Mouse (Mus musculus) lung, embryonic 15.5 days (tissue): ENCODE measurements around the gene Olfr1212. TPM values are rescaled to one million over a fixed set of nuclear protein-coding genes. Genes with fewer than 3 reads are reported as not detected.

Experiments
- ATAC-seq: fragments of 200-750 bp; cut with Nextera tagmentation; 2 replicates; pipeline ENCODE4 v1.8.0; 2017; ENCODE audit warnings: moderate number of reproducible peaks, borderline replicate concordance; ENCODE audit not compliant: low FRiP score, low TSS enrichment; ENCODE audit errors: extremely low read depth
- H3K27ac ChIP-seq: fragments of 300-500 bp; sonication (generic); 2 replicates; pipeline ENCODE4 v1.5.1; 2015; ENCODE audit warnings: moderate library complexity, mild to moderate bottlenecking, inconsistent platforms
- H3K27me3 ChIP-seq: fragments of 300-500 bp; sonication (generic); 2 replicates; pipeline ENCODE4 v1.6.1; 2015; ENCODE audit warnings: inconsistent platforms
- H3K36me3 ChIP-seq: fragments of 300-500 bp; sonication (generic); 2 replicates; pipeline ENCODE4 v1.6.1; 2015; ENCODE audit warnings: inconsistent platforms
- H3K4me1 ChIP-seq: fragments of 300-500 bp; sonication (generic); 2 replicates; pipeline ENCODE4 v1.6.1; 2015; ENCODE audit warnings: inconsistent platforms
- H3K4me2 ChIP-seq: fragments of 300-500 bp; sonication (generic); 2 replicates; pipeline ENCODE4 v1.6.1; 2015; ENCODE audit warnings: inconsistent platforms, mild to moderate bottlenecking, moderate library complexity
- H3K4me3 ChIP-seq: fragments of 300-500 bp; sonication (generic); 2 replicates; pipeline ENCODE4 v1.5.1; 2015; ENCODE audit warnings: mild to moderate bottlenecking, inconsistent platforms
- H3K9ac ChIP-seq: fragments of 300-500 bp; sonication (generic); 2 replicates; pipeline ENCODE4 v1.6.1; 2015; ENCODE audit warnings: inconsistent platforms
- H3K9me3 ChIP-seq: fragments of 300-500 bp; sonication (generic); 2 replicates; pipeline ENCODE4 v1.6.1; 2016; ENCODE audit warnings: inconsistent platforms
- WGBS: fragments of 180-500 bp; shearing (Covaris S2); methylation state at CpG from one replicate; pipeline ENCODE4 v1.1.7; 2015; 5-methylcytosine and 5-hydroxymethylcytosine counted together
- polyA plus RNA-seq: library from polyadenylated mRNA; unstranded; fragments of >200 nt; fragmentation: Nextera tagmentation; extraction: Ambion mirVana; gene quantifications from 2 replicates; pipeline ENCODE4 v1.2.1, GENCODE M21; 2015

The Olfr1212 gene
- not detected in 2 replicates for polyA plus RNA-seq

DNA sequence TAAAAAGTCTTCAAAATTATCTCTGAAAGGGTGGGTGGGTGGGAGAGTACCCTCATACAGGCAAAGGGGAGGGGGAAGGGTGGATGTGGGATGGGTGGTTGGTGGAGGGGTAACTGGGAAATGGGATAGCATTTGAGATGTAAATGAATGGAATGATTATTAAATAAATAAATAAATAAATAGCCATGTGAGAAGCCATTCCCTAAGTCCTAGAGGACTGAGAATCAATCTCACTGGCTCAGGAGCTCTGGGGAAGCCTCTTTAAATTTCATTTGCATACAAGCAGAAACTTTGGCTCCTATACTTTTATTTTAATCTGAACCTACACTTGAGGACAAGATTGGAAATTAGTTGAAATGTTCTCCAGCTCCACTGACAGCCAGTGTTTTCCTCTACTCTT, at the start of gene Olfr1212:
Gene Olfr1212 (plus strand): TSS at position 301 of the 400 bp plus-strand sequence.
- ATAC-seq, result no peak

DNA sequence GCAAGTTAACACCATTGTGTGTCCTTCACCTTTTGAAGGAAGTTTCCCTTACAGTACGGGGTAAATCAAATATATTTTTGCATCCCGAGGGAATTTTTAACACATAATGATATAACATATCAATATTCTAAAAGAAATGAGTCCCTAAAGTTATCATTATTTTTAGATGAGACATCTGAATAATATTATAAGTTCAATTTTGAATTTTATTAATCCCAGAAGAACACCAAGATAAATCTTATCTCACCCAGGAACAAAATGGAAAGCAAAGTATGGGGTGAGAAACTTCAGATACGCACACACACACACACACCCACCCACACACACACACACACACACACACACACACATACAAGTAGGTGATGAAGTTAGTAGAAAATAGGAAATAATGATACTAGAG, 38.7 kb upstream of the Olfr1212 start, which contains the start of gene Olfr1209:
Gene Olfr1209 (minus strand): TSS at position 101 of the 400 bp plus-strand sequence.
- Histone ChIP-seq H3K27ac (no peak within 1 kb of the TSS), H3K4me3 (no peak within 1 kb of the TSS), H3K9me3 (no peaks in the 10 kb centered on the region), H3K27me3 (no peaks in the 10 kb centered on the region), H3K4me2 (no peak within 1 kb of the TSS), H3K9ac (no peak within 1 kb of the TSS), H3K4me1 (no peaks in the 10 kb centered on the region), H3K36me3 (no peaks in the 10 kb centered on the region)
- no peak for ATAC-seq
- 85% methylated on average over 3 of the region's 3 CpGs for WGBS

More for the DNA sequence above, at the start of gene Olfr1212:
- H3K4me2 ChIP-seq, result no peak within 1 kb of the TSS
- H3K27me3 ChIP-seq, result no peaks in the 10 kb centered on the region
- H3K27ac ChIP-seq, result no peak within 1 kb of the TSS
- no peak within 1 kb of the TSS for H3K4me3 ChIP-seq
- no peak within 1 kb of the TSS for H3K9ac ChIP-seq
- no peaks in the 10 kb centered on the region for H3K9me3 ChIP-seq
- H3K4me1 ChIP-seq, result no peaks in the 10 kb centered on the region
- no peaks in the 10 kb centered on the region for H3K36me3 ChIP-seq

DNA sequence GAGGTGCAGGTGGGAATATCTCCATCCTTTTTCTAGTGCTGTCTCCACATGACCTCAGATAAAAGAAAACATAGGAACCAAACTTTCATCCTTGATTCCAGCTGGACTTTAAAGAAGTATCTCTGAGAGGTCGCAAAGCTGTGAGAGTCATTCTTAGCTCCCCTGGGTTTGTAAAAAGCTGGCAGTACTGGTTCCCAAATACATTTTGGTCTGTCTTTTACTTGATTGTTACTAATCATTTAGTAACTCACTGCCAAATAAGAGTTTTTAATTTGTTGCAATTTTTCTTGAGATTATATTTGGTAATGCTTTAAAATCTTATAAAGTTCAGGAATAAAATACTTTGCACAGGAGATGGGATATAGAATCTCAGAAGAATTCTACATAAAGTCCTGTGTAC, 15.8 kb upstream of the Olfr1212 start, which contains the start of gene Olfr1211:
Gene Olfr1211 (minus strand): TSS at position 101 of the 400 bp plus-strand sequence.
- Histone ChIP-seq H3K27me3 (no peaks in the 10 kb centered on the region), H3K4me2 (no peak within 1 kb of the TSS), H3K36me3 (no peaks in the 10 kb centered on the region), H3K4me3 (no peak within 1 kb of the TSS), H3K9me3 (no peaks in the 10 kb centered on the region), H3K27ac (no peak within 1 kb of the TSS), H3K9ac (no peak within 1 kb of the TSS), H3K4me1 (no peaks in the 10 kb centered on the region)
- no peak for ATAC-seq
- WGBS, result 82% methylated on average over 1 of the region's 1 CpGs

DNA sequence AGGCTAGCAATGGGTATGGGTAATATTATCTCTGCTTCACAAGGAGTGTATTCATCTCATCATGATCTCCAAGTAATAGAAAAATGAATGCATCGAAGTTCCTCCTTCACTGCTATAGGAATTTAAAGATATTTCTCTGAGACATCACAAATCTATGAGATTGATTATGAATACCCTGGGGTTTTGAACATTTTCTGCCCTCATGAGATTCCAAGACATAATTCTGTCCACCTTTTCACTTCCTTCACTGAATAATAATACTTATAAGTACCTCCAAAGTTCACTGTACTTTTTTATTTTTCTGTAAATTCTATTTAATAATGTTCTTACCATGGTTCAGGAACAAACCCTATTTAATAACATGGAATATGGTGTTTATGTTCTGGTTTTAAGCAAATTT, 26.4 kb downstream of the Olfr1212 start, which contains the start of gene Gm13762:
Gene Gm13762 (minus strand): TSS at position 101 of the 400 bp plus-strand sequence.
- Histone ChIP-seq H3K9ac (no peak within 1 kb of the TSS), H3K4me1 (no peaks in the 10 kb centered on the region), H3K4me3 (no peak within 1 kb of the TSS), H3K4me2 (no peak within 1 kb of the TSS), H3K27me3 (no peaks in the 10 kb centered on the region), H3K9me3 (no peaks in the 10 kb centered on the region), H3K27ac (no peak within 1 kb of the TSS), H3K36me3 (no peaks in the 10 kb centered on the region)
- no peak for ATAC-seq
- 76% methylated on average over 1 of the region's 1 CpGs for WGBS

DNA sequence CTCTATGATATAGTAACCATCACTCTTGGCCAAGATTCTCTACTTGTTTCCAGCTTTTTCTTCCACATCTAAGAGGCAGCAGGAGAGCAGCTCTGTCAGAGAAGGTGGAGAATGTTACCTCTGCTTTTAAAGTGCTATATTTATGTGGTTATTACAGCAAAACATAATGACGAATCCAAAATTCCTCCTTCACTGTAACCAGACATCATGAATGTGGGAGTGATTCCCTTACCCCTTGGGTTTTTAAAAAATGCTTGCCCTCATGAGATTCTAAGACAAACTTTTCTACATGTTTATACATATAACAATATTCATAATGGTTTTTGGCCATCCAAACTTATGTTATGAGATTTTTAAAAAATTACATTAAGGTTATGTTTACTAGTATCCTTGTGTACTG, 38.8 kb downstream of the Olfr1212 start, which contains the start of gene Olfr1214:
Gene Olfr1214 (minus strand): TSS at position 101 of the 400 bp plus-strand sequence.
- no peak for ATAC-seq
- H3K4me2 ChIP-seq, result no peak within 1 kb of the TSS
- H3K27ac ChIP-seq, result no peak within 1 kb of the TSS
- no peak within 1 kb of the TSS for H3K4me3 ChIP-seq
- WGBS, result 89% methylated on average over 1 of the region's 1 CpGs
- no peaks in the 10 kb centered on the region for H3K36me3 ChIP-seq
- no peaks in the 10 kb centered on the region for H3K4me1 ChIP-seq
- no peak within 1 kb of the TSS for H3K9ac ChIP-seq
- no peaks in the 10 kb centered on the region for H3K9me3 ChIP-seq
- no peaks in the 10 kb centered on the region for H3K27me3 ChIP-seq

DNA sequence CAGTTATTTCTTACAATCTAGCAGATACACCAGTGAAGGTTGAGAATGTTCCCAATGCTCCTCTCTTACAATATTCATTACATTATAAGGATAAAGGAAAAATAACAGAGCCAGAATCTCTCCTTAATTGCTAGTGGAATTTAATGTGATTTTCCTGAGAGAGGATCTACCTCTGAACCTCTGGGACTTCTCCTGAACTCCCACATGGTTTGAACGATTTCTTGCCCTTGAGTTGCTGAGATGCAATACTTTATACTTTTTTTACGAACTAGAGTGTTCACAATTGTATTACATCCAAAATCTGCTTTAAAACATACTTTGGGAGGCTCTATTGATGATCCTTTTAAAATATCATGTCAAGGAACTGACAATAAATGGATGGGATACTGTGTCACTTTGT, 53.1 kb downstream of the Olfr1212 start, which contains the start of gene Olfr1215:
Gene Olfr1215 (minus strand): TSS at position 101 of the 400 bp plus-strand sequence.
- no peak within 1 kb of the TSS for H3K27ac ChIP-seq
- no peaks in the 10 kb centered on the region for H3K4me1 ChIP-seq
- ATAC-seq, result no peak
- no peak within 1 kb of the TSS for H3K4me3 ChIP-seq
- WGBS, result 57% methylated on average over 2 of the region's 2 CpGs
- no peak within 1 kb of the TSS for H3K9ac ChIP-seq
- H3K9me3 ChIP-seq, result no peaks in the 10 kb centered on the region
- no peak within 1 kb of the TSS for H3K4me2 ChIP-seq
- no peaks in the 10 kb centered on the region for H3K27me3 ChIP-seq
- no peaks in the 10 kb centered on the region for H3K36me3 ChIP-seq

Other genes with a start within 250 kb of the Olfr1212 start
- gene Olfr1196, start 249.4 kb upstream of the Olfr1212 start, polyA plus RNA-seq, result not detected in 2 replicates
- not detected in 2 replicates for gene Olfr1197, start 221.6 kb upstream of the Olfr1212 start, polyA plus RNA-seq
- not detected in 2 replicates for gene Olfr1198, start 202.6 kb upstream of the Olfr1212 start, polyA plus RNA-seq
- gene Olfr1199, start 193.5 kb upstream of the Olfr1212 start, polyA plus RNA-seq, result not detected in 2 replicates
- not detected in 2 replicates for gene Olfr1200, start 183.5 kb upstream of the Olfr1212 start, polyA plus RNA-seq
- gene Olfr1201, start 160.9 kb upstream of the Olfr1212 start, polyA plus RNA-seq, result not detected in 2 replicates
- gene Olfr1202, start 139.5 kb upstream of the Olfr1212 start, polyA plus RNA-seq, result not detected in 2 replicates
- gene Olfr1205, start 124.2 kb upstream of the Olfr1212 start, polyA plus RNA-seq, result not detected in 2 replicates
- not detected in 2 replicates for gene Olfr1204, start 104.7 kb upstream of the Olfr1212 start, polyA plus RNA-seq
- not detected in 2 replicates for gene Olfr1206, start 90.7 kb upstream of the Olfr1212 start, polyA plus RNA-seq
- gene Olfr1208, start 51.7 kb upstream of the Olfr1212 start, polyA plus RNA-seq, result not detected in 2 replicates
- not detected in 2 replicates for gene Olfr1209, start 38.8 kb upstream of the Olfr1212 start, polyA plus RNA-seq
- gene Olfr1211, start 15.9 kb upstream of the Olfr1212 start, polyA plus RNA-seq, result not detected in 2 replicates
- gene Gm13762, start 26.3 kb downstream of the Olfr1212 start, polyA plus RNA-seq, result not detected in 2 replicates
- not detected in 2 replicates for gene Olfr1214, start 38.7 kb downstream of the Olfr1212 start, polyA plus RNA-seq
- not detected in 2 replicates for gene Olfr1215, start 53.0 kb downstream of the Olfr1212 start, polyA plus RNA-seq
- gene Olfr1216, start 64.4 kb downstream of the Olfr1212 start, polyA plus RNA-seq, result not detected in 2 replicates
- not detected in 2 replicates for gene Olfr1217, start 78.1 kb downstream of the Olfr1212 start, polyA plus RNA-seq
- gene Olfr1218, start 107.2 kb downstream of the Olfr1212 start, polyA plus RNA-seq, result not detected in 2 replicates
- gene Olfr1219, start 129.5 kb downstream of the Olfr1212 start, polyA plus RNA-seq, result not detected in 2 replicates
- not detected in 2 replicates for gene Olfr1220, start 152.9 kb downstream of the Olfr1212 start, polyA plus RNA-seq
- gene Olfr1221, start 163.3 kb downstream of the Olfr1212 start, polyA plus RNA-seq, result not detected in 2 replicates
- gene Olfr1222, start 179.1 kb downstream of the Olfr1212 start, polyA plus RNA-seq, result not detected in 2 replicates
- gene Olfr1223, start 197.6 kb downstream of the Olfr1212 start, polyA plus RNA-seq, result not detected in 2 replicates
- gene Olfr1224-ps1, start 210.1 kb downstream of the Olfr1212 start, polyA plus RNA-seq, result not detected in 2 replicates
- not detected in 2 replicates for gene Olfr1225, start 220.7 kb downstream of the Olfr1212 start, polyA plus RNA-seq
- gene Olfr1226, start 246.1 kb downstream of the Olfr1212 start, polyA plus RNA-seq, result not detected in 2 replicates